Mouse (Mus musculus) left cerebral cortex, postnatal 10 days (tissue): ENCODE data around the gene Shtn1. TPM values are rescaled to one million over a fixed set of nuclear protein-coding genes. Genes with fewer than 3 reads are reported as not detected.

Experiments used
- DNase-seq, 2 experiments: peaks; one replicate each; pipeline ENCODE4 v3.0.0; 2021 to 2022; ENCODE audit warnings: low spot score in 2 of 2, mixed read lengths in 1 of 2; ENCODE audit errors: extremely low spot score in 1 of 2
- intact Hi-C: fragments of 180-260 bp; cut with DNase I; formaldehyde crosslinking; loops from one replicate; pipeline ENCODE4 v1.15.1; 2025
- total RNA-seq, 2 experiments: library from RNA; stranded (reverse); gene quantifications; 2 replicates each; pipeline ENCODE4 v1.2.3; 2021

Gene Shtn1
- total RNA-seq, 2 experiments from 2014 or later = 77.1 to 88.1 TPM

DNA sequence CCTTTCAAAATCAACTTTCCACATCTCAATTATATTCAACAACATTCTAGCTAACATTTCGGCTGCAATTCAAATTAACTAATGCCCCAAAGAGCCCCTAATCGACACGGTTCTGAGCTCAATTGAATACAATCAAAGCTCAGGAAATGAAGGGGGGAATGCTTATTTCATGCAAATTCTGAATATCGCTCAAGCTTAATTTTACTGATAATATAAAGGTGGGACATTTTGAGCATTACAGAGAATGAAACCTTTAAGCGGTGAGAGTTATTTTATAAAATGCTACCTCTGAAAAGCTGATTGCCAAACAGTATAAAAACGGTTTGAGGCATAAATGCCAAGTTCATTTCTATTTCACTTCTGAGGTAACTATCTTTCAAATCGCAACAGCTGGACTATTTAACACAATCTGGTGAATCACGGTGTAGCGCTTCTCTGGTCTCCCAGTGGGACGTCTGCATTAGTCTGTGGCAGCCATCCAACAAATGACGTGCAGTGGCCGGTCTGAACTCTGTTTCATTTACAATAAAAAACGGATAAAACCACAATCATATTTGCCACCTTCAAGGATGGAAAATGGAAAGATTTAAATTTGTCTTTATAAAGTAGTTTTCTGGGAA lies 96.4 kb downstream of the Shtn1 start:
- peak; percentile 8 to 44 for DNase-seq
- intact Hi-C loops = no loop called here

DNA sequence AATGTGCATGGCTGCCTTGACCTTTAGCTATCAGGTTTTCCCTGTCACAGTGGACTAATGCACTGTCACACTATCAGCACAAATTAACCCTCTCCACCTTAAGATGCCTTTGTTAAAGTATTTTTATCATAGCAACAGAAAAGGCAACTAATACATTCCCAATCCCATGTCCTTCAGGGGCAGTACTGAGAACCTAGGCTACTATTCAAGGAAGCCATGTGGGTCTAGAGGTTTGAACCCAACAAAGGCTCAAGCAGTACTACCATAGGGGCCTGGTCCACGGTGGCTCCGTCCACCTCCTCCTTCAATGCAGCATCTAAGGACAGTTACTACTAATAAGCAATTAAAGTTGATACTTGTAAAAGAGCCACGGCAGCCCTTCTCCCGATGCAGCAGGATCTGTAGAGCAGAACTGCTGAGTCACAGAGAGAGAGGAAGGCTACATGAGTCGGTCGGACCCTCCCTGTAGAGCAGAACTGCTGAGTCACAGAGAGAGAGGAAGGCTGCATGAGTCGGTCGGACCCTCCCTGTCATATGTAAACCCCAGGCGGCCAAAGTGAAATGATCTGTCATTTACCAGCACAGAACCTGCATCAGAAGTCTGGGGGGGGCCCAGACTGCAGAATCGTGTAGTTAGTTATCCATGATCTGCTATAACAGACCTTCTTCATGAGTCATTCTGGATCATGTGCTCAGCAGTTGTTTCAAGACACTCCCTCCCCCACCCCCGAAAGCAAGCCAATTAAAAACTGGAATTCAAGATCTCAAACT lies 97.3 kb downstream of the Shtn1 start:
- intact Hi-C loops = no loop called here
- DNase-seq = peak in 1 of 2 experiments; percentile 5

DNA sequence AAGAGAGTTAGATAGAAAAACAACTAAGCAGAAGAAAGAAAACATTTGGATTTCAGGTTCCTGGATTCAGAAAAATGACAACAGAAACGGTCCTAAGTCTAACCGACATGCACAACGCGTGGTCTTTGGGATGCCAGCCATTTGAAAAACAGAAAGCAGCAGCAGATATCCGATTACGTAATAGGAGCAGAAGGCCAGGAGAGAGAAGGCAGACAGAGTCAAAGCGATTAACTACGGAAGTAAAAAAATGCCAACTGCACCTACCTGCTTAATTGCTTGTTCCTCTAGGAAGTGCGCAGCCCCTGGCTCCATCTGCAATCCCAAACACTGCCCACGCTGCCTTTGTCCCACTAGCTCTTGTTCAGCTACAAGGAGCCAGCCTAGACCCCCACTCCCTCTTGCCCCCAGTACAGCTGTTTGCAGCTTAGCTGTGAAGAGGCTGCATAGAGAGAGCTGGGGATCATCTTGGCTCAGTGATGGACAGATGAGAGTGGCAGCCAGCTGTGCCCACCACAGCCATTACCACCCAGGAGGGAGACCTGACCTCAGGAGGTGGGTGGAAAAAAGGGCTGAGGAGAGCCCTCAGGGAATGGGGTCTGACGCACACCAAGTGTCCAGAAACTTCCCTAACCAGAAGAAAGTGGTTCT lies 100.6 kb downstream of the Shtn1 start:
- no peak for DNase-seq
- intact Hi-C loops = no loop called here

DNA sequence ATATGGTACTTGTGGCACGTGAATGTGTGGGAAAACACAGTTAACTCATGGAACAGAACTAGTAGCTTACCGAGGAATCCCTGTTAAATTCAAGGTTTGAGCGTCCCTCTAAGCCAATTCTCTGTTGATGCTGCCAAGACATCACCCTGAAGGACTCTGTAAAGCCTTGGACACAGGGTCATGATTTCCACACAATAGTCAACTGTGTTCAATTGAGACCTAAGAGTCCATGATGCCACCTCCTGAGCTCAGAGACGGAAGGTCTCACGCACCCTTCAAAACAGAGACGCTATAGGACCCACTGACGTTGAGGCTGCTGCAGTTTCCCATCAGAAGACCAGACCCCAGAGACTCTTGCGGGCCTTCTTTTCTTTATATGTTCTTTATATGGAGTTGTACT lies 101.8 kb downstream of the Shtn1 start:
- no peak for DNase-seq
- intact Hi-C loops = no loop called here

DNA sequence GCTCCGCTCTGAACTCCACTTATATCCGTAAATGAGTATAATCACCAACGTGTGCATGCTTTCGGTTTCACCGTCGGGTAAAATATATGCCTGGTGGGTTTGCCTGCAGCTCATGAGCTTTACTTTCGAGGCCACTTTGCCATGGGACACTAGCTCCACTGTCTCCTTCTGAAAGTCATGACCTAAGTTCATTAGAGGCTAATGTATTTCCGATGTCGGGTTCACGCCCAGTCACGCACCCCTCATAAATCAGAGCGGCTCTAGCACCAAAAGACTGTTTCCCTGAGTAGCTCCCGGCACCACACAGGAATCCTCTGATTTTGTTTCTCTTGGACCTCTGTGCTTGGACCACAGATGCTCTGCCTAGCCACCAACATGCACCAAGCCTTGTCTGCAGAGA lies 105.1 kb downstream of the Shtn1 start:
- DNase-seq = no peak
- intact Hi-C loops = no loop called here

DNA sequence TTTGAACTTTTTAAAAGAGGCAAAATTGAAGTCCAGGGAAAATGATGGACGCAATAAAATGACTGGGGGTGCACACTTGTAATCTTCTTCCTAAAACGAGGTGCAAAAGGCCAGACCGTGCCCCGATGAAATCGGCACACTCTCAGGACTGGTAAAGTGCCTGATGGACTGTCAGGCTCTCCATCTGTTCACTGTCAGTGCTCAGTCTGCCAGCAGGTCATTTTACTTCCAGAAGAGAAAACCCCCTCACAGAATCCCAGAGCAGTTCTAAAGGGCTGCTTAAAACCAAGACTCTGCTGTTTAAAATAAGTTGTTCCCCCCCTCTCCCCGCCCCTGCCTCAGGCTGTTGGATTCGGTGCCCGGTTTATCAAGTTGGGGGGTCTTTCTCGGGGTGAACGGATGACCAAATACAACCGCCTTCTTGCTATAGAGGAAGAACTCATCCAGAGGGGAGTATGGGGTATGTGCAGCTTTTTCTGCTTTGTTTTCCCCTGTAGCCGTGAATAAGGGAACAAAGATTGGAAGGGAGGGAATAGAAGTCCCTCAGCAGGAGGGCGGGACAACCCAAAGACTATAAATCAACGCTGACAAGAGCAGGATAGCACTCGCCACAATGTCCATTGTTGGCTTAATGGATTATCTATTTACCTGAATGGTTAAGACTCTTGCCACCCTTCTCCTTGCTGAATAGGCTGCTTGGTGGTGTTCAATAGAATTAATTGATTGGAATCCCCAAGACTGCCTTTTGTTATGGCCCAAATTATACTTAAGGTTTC lies 107.0 kb downstream of the Shtn1 start:
- DNase-seq = no peak
- intact Hi-C loops = no loop called here

DNA sequence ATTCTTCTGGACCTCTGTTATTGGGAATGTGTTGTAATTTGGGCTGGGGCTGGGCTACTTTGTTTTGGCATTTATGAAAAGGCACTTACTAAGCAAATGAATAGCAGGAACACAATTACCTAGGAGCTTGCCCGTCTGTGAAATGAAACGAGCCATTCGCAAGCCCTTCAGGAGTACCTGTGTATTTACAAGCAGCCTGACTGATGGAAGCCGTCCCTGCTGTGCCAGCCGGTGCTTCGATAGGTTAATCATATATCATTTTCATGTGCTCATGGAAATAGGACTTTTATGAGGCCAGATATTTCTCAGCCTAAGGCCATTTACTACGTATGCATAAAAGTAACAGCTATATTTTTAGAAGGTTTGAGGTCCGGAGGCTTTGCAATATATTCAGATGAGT lies 112.9 kb downstream of the Shtn1 start:
- intact Hi-C loops = no loop called here
- no peak for DNase-seq

DNA sequence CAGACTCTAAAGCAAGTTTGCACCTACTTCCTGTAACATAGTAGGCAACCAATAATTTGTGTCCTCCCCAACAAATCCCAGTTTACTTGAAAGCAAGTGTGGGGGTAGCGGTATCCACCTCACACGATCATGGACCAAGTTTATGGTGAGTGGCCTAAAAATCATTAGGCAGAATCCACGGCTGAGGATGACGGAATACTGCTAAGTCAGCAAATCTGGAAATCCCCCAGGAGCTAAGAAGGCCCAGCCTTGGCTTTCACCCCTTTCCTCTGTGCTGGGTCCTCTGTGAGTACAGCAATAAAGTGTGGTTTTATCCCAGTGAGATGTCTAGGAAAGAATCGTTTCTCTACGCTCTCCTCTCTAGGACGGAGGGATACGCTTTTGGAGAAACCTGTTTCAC lies 121.1 kb downstream of the Shtn1 start:
- no peak for DNase-seq
- intact Hi-C loops = no loop called here

DNA sequence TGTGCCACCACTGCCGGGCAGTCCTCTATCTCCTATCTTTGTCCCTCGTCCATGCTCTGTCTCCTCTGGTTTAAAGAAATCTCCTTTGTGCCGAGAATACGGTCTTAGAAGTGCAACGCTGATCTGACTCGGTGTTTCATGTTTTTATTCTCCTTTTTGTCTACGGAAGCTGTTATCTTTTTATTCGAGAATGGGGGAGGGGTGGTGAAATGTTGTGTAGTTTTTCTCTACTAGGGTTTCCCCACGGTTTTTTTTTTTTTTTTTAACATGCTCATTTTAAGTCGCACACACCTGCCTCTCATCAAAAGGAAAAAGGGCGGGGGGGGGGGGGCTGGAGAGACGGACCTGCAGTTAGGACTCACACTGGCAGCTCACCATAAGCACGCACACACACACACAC lies 123.7 kb downstream of the Shtn1 start:
- DNase-seq = no peak
- intact Hi-C loops = no loop called here

DNA sequence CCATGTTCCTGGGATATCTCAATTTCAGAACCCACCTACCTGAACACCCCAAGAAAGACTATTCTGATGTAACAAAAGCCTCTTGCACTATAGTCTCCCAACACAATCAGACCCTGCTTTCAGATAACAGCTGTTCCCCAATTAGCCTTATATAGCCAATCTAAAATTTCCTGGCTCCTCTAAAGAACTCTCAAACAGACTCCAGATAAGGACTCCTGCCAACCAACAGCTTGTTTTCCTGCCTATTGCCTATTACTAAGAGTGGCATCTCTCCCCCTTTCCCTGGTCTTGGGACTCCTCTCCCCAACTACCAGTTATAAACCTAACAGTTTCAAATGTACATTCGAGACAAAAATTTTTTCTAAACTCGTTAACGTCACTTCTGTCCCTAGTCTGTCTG lies 124.4 kb downstream of the Shtn1 start:
- intact Hi-C loops = no loop called here
- no peak for DNase-seq

DNA sequence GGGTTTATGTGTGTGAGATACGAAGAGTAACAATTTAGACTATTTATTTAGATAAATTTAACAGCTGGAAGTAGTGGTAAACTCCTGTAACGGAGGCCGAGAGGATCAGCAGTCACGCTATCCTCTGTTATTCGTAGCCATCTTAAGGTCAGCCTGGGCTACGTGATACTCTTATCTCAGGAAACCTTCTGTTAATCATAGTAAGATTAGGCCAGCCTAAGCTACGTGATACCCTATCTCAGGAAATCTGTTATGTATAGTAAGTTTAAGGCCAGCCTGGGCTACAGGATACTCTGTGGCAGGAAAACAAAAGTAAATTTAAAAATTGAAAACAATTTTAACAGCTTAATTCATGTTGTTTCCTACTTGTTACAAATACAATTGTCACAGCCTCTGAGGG lies 129.9 kb downstream of the Shtn1 start:
- DNase-seq = no peak
- intact Hi-C loops = no loop called here

DNA sequence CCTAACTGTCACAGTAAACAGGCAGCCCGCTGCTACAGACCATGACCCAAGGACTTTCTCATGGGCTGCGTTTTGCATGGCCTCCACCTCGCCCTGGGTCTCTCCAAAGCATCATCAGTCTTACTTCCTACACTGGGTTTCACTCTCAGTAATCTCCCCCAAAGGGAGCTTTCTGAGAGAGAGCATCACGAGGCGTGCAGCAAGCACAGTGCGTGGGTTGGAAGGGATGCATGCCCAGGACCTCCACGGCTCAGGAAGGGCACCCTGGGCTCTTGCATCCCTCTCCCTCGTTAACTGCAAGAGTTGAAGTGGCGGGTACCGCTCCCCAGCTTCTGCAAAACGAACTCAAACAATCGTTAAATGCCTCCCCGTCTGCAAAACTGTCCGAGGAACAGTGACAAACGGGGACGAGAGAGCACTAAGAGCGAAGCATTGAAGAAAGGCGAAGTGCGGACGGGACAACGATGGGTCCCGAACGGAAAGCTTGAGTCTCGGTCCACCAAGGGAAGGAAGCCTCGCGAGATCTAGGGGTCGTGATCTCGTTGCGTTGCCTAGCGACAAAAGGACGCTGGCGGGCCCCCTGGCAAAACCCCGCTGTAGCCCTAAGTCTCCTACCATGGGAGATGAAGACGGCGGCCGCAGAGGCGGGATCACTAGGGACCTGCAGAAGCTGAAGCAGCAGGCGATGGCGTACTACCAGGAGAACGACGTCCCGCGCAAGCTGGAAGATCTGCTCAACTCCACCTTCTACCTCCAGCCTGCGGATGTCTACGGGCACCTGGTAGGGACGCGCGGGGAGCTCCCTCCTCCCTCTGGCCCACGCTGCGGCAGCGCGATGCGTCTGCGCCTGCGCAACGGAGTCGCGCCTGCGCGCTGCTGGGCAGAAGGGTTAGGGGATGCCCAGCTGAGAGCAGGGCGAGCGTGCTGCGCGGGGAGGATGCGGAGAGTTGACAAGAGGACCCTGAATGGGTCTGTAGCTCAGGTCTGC lies 132.8 kb downstream of the Shtn1 start, which contains the start of the genes Eno4 and Hspa12a:
Eno4 (plus strand) TSS at position 585 of the 988 bp plus-strand sequence.
Hspa12a (minus strand) TSS at position 814 of the 988 bp plus-strand sequence.
- peak; percentile 94 to 95 for DNase-seq
- intact Hi-C loops = no loop called here

DNA sequence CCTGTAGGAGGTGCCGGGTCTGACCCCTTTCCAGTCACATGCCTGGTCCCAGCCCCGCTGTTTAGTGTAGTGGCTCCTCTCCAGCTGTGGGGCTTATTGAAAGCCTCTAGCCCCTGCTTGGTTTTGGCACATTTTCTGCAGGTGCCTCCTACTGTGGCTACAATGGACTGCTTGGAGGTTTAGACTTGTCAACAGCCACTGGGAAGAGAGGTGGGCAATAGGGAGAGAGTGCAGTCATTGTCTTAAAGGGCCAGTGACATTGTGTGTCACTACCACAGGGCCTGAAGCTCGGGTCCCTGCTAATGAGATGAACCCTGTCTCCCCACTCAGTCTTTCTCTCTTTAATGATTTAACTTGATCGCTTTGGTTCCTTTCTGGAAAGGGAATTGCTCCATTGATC lies 142.8 kb downstream of the Shtn1 start:
- intact Hi-C loops = no loop called here

DNA sequence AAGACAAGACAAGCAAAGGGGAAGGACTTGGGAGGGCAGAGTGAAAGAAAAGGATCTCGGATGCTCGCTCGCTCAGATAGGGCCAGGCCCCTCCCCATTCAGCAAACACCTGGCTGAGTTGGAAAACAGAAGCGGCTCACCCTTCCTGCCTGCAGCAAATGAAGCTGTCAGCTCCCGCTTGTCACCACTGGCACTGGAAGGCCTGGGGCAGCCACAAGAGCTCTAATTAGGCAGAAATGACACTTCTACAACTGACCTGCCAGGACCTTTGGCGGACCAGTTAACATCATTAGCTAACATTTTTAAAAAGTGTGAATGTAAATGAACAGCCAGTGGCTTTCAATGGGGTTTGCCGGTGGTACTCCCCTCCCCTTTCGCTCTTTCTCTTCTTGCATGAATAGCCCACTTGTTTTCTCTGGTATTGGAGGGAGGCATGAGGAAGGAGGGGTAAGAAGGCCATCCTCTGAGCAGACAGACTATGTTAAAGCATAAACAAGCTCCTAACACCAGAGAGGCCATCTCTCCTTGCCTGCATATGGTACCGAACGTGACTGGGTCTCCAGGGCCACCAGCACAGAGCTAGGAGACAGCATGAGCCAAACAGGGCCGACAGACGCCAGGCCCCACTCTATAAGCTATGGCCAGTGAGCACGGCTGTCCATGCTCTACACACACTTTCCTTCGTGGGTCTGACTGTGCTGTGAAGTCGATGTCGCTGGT lies 144.7 kb downstream of the Shtn1 start:
- intact Hi-C loops = no loop called here
- no peak for DNase-seq

More for the DNA sequence above, 142.8 kb downstream of the Shtn1 start:
- no peak for DNase-seq
